Mouse (Mus musculus): ENCODE data around the gene Pde4a.
"Not testable (repeated sequence)": the region's sequence is repeated elsewhere in the genome, so short reads cannot be mapped to it uniquely, and the experiment has no call there.

Gene Pde4a

DNA sequence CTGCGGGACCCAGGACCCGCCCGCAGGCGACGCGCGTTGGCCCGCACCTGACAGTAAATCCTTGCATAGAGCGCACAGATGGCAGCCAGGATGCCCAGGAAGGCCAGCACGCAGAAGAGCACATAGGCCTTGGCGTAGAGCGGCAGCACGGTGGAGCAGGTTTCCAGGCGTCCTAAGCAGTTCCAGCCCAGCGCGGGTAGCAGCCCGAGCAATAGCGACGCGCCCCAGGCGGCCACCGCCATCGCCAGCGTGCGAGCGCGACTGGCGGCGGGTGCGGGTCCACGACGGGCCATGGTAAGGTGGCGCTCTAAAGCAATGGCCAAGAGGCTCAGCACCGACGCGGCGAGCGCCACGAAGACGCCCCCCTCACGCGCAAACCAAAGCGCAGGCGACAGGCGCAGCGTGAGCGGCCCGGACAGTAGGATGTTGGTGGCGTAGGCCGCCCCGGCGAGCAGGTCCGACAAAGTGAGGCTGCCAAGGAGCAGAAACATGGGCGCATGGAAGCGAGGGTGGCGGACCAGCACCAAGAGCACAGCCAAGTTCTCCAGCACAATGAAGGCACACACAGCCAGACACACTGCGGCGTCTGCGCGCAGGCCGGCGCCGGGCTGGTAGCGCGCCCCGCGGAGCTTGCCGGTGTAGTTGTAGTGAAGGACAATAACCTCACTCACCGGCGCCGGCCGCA, 79.1 kb downstream of the Pde4a start:
- peak; percentile 43 for DNase-seq (ENCODE audit: inconsistent ontology term)

DNA sequence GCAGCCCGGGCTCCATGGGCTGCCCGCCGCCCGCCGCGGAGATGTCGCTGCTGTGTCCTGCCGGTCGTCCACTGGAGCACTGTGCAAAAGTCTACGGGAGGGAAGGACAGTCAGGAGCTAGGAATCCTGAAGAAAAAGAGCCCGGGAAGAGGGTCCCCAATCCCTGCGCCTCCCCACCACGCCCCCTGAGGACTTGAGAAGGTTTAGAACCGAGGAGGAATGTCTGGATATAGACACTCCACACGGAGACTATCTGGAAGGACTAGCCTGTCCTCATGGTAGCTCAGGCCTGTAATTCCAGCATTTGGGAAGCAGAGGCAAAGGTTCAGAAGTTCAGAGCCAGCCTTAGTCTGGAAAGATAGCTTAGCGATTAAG, 79.6 kb downstream of the Pde4a start:
- DNase-seq (ENCODE audit: inconsistent ontology term): no peak

DNA sequence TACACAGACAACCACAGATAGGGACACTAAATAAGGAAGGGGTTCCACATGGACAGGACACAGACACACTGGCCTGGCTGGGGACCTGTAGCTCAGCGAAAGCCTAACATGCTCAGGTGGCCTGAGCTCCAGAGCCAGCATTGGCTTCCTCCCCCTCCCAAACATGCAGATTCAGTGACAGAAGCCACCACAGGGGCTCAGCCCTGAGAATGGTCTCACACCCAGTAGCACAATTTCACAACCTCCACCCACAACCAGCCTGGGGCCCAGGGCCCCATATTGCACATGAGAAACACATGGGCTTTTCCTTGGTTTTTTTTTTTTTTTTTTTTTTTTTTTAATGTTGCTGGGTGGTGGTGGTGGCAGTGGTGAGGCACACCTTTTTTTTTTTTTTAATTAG, 80.8 kb downstream of the Pde4a start:
- DNase-seq (ENCODE audit: inconsistent ontology term): no peak

DNA sequence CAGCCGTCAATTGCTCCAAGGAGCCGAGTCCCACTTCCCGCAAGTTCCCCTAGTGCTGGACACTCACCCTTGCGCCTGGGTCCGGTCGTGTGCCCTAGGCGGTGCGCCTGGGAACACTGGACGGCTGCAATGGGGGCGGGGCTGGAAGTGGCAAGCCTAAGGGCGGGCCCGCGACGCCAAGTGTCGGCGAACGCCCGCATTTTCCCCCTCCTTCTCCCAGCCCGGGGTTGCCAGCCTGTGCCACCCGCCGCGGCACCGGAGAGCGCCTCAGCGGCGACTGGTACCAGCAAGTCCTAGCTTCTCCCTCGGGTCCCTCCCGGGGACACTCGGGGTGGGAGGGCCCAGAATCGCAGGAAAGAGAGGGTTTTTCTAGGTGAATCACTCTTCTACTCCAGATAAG, 82.8 kb downstream of the Pde4a start, which contains the start of gene S1pr5:
S1pr5 (minus strand) TSS at position 118 of the 400 bp plus-strand sequence.
- peak; percentile 21 for DNase-seq (ENCODE audit: inconsistent ontology term)

DNA sequence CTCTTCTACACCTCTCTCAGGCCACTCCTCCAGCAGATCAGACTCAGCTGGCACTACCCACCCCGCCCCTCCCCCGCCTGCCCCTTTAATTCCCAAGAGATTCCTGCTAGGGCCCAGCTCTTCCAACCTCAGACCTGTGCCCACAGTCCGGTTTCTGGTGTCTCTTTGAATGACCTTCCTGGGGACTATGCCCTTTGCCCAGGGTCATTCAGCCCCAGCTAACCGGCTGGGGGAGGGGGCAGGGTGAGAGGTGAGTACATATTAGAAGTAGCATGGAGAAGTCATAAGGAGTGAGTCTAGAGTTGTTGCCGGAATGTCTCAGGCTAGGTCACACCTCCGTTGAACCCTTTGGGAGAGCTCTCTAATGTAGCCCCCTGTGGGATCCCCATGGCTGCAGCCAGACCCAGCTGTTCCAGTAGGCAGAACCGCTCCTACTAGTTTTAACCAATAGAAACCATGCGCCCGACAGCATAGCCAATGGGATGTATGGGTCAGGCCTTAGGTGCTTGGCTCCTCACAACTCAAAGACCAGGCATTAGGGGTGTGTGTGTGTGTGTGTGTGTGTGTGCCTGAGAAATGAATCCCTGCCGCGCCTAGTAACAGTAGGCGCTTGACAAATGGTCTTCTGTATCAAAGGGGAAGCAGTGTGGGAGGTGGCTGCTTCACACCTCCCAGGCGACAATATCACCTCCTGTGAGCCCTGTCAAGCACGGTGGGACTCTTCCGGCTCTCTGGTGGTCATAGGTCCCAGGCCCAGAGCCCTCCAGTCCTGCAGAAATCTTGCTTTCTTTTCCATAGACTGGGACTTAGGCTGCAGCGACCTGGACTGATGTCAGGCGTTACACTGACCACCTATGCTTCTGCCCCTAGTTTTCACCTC, 84.4 kb downstream of the Pde4a start:
- DNase-seq (ENCODE audit: inconsistent ontology term): no peak

DNA sequence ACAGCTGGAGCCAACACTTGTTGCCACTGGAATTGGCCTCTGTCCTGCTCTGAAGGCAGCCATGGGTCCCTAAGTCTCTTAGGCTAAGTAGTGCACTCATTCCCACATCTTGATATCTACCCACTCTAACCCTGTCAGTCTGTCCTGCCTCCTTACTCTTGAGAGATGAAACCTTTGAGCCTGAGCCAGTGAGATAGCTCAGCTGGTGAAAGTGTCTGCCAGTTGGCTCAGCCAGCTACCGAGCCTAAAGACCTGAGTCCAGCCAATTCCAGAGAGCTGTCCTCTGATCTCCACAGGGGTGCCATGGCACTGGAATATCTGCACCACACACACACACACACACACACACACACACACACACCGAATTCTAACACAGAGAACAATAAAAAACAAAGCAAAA, 85.0 kb downstream of the Pde4a start:
- no peak for DNase-seq (ENCODE audit: inconsistent ontology term)

DNA sequence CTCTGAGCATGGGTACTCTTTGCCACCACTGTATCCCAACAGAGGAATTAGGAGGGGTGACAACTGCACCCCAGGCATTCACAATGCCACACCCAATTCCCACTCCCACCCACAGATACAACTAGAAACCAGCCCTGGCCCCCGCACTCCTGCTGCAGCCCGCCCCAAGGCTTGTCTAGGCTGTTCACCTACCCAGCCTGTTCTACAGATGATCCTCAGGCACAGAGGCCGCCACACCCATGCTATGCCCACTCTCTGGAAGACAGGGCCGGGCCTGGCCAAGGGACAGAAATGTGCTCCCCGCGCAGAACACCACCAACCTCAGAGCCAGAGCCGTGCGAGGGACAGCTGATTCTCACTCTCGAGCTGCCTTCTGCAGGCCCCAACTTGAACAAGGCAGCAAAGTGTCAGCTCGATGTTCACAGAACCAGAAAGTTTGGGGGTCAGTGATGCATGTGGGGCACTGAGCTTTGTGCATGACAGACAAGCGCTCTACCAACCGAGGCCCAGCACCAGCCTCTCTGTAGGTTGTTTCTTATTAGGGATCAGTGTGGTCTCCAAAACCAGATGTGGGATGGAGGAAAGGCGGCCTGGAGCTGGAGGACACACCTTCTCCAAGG, 85.7 kb downstream of the Pde4a start:
- no peak for DNase-seq (ENCODE audit: inconsistent ontology term)

DNA sequence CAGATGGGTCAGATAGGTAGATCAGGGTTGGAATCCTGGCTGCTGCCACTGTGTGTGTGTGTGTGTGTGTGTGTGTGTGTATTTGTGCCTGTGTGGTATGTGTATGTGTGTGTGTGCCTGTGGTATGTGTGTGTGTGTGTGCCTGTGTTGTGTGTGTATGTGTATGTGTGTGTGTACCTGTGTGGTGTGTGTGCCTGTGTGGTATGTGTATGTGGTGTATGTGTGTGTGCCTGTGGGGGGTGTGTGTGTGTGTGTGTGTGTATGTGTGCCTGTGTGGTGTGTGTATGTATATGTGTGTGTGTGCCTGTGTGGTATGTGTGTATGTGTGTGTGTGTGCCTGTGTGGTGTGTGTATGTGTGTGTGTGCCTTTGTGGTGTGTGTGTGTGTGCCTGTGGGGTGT, 89.2 kb downstream of the Pde4a start:
- no peak for DNase-seq (ENCODE audit: inconsistent ontology term)

DNA sequence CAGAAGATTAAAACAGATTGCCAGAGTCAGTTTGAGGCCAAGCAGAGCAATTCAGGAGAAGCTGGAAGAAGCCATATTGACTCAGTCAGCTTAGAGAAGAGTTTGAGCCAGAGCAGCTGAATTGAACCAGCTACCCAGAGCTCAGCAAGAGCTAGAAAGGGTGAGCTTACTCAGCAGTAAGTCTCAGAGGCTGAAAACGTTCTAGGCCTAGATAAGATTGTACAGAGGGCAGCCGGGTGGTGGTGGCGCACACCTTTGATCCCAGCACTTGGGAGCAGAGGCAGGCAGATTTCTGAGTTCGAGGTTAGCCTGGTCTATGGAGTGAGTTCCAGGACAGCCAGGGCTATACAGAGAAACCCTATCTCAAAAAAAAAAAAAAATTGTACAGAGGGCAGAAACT, 90.8 kb downstream of the Pde4a start:
- DNase-seq (ENCODE audit: inconsistent ontology term): not testable (repeated sequence)

DNA sequence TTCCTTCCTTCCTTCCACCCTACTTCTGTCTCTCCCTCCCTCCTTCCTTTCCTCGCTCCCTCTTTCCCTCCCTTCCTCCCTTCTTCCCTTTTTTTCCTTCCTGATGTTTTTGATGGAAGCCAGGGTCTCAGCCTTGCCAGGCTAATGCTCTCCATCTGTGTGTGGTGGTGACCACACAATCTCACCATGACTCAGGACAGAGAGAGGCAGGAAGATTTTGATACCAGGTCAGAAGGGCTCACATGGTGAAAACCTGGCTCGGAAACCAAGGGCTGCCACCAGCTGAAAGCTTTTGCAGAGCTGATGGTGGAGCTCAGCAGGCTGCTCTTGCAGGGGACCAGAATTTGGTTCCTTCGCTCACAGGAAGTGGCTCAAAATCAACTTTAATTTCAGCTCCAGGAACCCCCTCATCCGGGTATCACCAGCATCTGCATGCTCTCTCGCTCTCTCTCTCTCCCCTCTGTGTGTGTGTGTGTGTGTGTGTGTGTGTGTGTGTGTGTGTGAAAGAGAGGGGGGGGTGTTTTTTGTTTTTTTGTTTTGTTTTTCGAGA, 95.1 kb downstream of the Pde4a start:
- DNase-seq (ENCODE audit: inconsistent ontology term): no peak

DNA sequence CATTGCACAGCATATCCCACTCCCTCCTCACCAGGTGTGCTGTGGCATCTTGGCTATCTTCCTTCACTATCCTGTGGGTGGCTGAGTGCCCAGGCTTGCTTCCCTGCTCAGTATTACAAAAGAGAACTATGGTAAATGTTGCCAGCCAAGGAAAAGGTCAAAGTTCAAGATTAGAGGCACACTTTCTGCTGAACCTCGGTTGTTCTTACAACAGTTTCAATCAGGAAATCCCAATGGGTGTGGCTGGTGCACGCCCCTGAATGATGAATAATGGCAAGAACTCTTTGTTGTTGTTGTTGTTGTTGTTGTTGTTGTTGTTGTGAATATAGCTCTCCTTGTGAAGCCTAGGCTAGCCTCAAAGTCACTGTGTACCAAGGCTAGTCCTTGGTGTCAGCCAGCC, 96.3 kb downstream of the Pde4a start:
- DNase-seq (ENCODE audit: inconsistent ontology term): no peak

All from Muller cell, postnatal 12 days (primary cell).